Mouse (Mus musculus) c-Kit-positive CD71-negative TER-119-negative erythroid progenitor cells, embryonic 14.5 days (primary cell): Measurements from ENCODE around the gene 1600014C23Rik.

Experiments used
- DNase-seq: peaks from one replicate; pipeline ENCODE4 v3.0.0-alpha.2; 2013; ENCODE audit warnings: low read depth

The 1600014C23Rik gene

DNA sequence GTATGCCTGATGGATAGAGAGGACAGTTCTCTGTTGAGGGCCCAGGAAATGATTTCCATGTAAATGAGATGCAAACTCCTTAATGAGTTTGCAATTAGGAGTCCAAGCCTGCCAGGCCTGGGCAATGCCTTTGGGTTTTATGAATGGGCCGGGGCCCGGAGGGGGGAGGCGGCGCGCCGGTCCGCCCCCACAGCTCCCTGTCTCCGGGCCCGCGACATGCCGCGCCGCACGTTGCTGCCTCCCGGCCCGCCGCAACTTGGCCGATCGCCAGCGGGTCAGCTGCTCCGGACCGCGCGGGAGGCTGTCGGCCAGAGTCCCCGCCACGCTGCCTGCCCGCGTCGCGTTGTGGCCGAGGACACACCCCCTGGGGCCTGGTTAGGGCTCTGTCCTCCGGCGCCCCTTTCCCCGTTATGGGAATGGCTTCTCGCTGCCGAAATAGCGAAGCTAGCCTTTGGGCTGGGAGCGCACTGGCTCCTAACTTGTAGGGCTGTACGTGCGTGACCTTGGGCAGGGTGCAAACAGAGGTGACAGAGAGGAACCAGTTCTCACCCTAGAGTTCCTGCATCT lies at the start of gene 1600014C23Rik:
Gene 1600014C23Rik (minus strand): TSS at position 110 of the 567 bp plus-strand sequence.
- no peak for DNase-seq

DNA sequence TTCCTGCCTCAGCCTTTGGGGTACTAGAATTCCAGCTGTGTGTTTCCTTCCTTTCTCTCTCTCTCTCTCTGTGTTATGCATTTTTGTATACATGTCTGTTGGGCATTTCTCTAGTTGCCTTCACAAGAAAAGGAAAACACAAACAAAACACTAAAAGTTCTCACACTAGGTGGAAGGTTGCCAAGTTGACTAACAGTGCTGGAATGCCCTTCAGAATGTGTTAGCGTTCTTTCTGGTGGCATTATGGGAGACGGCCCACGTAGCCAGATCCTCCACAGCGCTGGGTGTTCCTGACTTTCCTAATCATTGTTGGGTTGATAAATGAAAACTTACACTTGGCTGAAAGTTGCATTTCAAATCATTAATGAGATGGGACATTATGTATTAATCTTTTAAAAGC lies 44.8 kb upstream of the 1600014C23Rik start:
- DNase-seq = no peak

DNA sequence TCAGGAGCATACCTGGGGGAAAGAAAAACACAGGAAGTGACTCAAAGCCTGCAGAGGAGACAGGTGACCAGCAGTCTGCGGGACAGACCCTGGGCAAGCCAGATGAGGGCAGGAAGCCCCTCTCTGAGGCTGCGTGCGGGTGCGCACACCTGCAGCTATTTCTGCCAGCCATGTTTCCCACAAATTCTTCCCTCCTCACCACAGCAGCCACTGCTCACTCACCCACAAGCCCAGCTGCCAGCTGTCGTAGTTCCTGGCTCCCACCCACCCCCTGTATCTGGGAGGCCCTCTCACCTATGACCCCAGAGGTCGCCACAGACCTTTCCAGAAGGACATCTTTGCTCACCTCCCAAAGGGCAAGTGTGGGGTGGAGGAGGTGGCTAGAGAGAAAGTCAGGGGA lies 43.8 kb upstream of the 1600014C23Rik start:
- no peak for DNase-seq

DNA sequence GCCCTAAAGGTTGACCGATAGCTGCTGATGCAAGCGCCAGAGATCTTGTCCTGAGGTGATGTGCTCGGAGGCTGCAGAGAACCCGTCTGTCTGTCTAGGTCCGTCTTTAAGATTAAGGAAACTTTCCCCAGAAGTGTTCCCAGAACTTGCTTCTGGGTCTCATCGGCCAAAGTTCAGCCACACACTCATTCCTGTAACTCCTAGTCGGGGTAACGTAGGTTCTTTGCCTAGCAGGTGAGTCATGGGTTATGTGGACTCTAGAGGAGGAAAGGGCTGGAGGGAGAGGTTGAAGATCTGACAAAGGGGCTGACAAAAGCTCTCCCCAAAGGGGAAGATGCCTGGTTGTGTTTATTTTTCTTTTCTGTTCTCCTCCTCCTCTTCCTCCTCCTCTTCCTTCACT lies 42.5 kb upstream of the 1600014C23Rik start:
- no peak for DNase-seq

DNA sequence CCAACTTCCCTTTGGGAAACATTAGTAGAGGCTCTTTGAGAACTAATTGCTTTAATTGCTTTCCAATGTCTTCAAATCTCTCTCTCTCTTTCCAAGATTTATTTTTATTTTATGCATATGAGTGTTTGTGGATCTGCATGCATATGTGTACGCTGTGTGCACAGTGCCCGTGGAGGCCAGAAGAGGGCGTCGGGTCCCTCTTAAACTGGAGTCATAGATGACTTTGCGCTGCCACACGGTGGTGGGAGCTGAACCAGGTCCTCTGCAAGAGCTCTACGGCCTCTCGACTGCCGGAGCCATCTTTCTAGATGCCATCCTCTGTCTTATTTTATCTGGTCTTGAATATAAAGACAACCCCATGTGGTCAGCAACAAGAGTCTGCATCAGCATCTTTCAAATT lies 41.8 kb upstream of the 1600014C23Rik start:
- no peak for DNase-seq

DNA sequence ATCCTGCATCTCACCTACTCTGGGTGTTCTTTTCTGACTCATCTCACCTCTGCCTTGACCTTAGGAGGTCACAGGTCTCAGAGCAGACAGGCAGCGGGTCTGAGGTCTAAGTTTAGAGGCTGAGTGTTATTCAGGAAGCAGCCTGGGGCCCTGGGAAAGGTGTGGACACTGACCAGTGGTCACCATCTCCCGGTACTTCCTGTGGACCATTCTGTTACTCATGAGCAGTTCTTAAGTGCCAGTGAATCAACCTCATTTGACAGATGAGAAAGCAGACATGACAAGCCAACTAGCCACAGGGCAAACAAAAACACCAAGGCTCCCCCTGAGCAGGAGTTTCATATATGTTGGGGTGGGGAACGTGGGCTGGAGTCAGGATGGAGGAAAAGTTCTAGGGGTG lies 38.9 kb upstream of the 1600014C23Rik start:
- DNase-seq = no peak

DNA sequence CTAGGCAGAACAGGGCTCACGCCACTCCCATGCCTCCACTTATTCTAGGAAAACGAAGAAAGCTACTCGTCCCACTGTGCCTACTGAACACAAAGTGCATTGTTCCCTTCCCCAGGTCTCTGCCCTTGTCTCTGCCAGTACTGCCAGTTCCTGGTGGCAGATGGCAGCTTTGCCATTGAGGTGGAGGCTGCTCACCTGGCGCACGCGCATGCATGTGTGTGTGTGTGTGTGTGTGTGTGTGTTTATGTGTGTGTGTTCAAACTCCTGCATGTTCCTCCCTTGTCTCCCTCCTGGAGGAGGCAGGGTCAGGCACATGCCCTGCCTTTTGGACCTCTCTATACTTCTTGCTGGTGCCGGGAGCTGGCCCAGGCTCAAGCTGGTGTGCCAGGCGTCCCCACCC lies 38.5 kb upstream of the 1600014C23Rik start:
- no peak for DNase-seq

DNA sequence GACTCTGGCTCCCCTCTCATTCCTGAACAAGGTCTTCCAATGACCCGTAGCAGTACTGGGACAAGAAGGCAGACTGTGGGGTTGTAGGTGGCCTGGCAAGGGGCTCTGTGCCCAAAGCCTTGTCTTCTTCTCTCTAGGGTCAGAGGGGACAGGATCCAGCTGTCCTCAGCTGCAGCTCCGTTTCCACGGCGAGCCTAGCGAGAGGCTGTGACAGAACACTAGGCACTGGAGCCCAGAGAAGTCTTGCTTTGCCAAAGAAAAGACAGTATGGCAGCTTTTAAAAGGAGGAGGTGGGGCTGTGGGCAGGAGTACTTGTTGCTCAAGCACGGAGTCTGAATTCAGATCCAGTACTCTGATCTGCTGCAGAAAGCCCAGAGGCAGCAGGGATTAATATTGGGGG lies 36.8 kb upstream of the 1600014C23Rik start:
- DNase-seq = no peak

DNA sequence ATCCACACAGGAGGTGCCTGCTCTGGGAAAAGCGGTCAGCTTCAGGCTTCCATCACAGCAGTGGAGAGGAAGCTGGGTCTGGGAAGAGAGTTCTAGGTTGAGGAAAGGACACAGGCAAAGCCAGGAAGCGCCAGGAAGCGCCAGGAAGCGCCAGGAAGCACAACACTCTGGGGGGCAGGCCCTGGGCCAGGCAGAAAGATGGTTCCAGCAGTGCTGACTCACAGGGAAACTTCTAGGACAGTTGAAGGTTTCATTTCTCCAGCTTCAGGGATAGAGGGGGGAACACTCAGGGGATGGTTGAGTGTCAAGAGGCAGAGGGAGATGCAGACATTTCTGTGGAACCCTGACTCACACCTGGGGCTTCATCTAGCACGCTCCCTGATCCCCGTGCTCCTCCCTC lies 36.2 kb upstream of the 1600014C23Rik start:
- DNase-seq = no peak

DNA sequence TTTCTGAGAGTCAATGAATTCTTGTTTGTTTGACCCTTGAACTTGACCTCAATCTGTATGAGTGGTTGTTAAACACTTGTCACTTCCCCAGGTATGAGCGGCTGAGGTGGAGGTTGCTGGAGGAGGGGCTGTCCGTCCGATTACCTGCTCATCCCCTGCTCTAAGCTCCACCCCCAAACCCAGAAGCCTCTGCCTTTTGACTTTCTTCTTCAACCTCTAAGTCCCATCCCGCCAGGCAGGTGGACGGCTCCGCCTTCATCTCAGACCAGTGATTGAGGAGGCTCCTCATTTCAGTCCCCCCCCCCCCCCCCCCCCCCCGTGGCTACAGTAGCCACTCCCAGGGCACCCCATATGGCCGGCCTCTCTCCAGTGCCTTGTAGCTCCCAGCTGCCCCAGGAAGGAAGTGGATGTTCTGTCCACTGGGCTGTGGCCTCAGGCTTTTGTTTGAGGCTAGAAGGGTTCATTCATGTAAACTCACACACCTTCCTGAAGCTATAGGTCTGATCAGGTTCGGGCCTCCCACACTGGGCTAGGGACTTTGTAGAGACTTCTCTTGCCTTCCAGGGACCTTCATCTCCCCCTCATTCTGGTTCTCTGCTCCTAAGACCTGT lies 34.0 kb upstream of the 1600014C23Rik start:
- no peak for DNase-seq

DNA sequence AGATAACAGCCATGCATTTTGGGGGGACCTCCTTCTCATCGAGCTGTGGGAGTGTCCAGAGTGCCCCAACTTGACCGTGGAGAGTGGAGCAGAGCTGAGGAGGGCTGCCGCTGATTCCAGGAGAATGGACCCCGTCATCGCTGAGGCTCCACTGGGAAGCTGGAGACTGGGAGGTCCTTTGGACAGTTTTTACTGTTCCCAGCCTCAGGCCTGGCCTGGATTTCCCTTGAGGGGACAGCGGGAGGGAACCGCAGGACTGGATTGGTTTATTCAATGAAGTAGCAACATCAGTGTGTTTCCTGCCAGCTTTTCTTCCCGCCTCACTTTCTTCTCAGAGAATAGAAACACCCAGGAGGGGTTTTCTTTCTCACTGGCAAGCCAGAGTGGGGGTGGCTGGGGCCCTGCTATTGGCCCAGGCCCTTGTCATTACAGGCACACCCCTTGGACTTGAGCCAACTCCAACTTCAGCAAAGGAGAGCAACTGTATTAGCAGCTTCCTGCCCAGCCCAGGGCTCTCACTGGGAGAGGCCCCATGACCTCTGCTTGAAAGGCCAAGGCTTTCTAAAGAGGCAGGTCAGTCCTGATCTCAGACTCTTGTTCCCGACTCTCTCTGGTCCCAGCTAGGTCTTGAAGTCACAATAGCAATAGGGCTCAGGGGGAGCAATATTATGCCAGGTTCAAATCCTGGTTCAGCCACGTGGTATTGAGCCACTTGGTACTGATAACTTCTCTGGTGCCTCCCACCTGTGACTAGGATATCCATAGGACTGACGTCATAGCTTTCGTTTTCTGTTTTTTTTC lies 33.3 kb upstream of the 1600014C23Rik start:
- DNase-seq = peak; percentile 40

DNA sequence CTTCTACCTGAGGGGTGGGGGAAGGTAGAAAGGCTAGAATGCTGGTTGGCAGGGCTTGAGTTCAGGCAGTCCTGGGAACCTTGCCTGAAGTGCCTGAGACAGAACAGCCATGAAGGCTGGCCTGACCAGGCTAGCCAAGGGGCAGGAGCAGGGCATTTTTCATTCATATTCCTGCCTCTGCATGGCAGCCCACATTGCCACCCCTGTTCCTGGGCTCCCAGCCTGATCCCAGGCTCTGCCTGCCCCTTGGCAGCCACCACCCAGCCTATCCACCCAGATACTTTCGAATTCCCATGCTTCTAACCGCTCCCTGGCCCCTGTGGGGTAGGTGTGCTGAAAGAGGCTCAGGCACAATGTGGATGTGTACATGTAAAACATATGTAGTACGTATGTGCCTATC lies 32.3 kb upstream of the 1600014C23Rik start:
- DNase-seq = no peak

DNA sequence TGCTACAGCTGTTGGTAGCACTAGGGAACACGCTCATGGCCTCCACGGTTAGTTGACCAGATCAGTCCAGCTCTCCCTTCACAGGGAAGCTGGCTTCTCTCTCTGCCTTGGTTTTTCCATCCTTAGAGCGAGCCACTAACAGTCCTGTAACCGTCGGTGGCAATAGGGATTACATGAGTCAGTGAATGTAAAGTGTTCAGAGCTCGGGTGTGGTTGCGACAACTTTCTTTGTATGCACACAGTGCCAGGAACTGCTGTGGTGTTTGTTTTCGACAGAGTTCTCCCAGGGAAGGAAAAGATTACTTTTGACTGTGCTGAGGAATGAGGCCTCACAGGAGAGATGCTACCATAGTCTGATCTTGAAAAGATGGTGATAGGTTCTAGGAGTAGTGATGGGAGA lies 29.5 kb upstream of the 1600014C23Rik start:
- no peak for DNase-seq

DNA sequence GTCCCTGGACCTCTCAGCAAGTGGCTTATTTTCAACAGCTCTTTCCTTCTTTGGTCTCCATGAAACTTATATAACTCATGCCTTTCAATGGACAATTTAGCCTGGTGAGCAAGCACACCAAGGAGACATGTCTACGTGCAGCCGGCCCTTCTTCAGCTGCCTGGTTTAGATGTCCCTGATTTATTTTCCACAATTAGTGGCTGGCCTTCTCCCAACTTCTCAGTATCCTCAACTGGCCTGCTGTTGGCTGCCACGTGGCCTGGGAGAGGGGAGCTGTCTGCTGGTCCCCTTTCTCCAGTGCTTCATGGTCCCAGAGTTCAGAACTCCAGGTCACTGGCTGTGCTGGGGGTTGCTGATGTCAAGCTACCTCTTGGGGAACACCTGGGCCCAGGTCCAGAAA lies 28.3 kb upstream of the 1600014C23Rik start:
- no peak for DNase-seq

DNA sequence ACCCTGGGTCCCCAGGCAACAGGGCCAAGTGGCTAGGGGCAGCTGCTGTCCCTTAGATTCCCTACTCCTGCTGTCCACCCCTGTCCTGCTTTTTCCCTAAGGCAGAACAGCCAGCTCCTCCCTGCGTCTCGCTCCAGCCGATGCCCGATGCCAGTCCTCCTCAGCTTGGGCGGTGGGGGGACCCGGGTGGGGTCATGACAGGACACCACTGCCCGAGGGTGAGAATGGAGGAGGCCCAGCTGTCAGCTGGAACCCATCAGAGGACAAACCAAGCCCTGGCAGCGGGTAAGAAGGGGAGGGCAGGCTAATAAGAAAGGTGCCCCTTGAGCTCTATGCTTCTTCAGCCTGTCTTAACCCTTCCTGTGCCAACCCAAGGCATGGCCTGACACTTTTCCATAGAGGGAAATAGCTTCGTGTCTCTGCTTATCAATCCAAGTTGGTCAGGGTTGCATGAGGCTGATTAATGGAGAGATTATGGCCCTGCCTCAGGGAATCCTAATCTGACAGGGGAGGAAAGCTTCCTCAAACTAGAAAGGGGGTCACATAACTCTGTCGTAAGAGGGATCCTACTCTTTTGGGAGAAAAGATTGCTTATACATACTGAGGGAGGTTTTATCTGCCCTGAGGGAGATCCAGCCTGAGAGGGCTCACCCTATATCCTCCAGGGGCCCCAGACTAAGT lies 27.5 kb upstream of the 1600014C23Rik start:
- no peak for DNase-seq

DNA sequence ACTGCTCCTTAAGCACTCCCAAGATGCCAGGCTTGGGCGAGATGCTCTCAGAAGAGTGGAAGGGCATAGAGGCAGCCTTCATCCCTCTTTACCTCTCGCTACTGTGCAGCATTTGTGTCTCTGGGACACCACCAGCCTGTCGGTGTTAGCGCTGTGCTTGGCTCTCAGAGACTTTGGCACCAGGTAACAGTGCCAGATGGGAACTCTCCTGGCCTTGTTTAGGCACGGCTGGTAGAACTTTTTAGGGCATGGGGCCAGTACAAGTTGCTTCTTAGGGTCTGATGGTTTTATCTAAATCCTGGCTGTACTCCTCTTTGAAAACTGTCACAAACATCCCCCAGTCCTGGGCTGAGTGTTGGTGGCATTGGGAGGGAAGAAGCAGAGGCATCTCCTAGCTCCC lies 26.1 kb upstream of the 1600014C23Rik start:
- DNase-seq = no peak

DNA sequence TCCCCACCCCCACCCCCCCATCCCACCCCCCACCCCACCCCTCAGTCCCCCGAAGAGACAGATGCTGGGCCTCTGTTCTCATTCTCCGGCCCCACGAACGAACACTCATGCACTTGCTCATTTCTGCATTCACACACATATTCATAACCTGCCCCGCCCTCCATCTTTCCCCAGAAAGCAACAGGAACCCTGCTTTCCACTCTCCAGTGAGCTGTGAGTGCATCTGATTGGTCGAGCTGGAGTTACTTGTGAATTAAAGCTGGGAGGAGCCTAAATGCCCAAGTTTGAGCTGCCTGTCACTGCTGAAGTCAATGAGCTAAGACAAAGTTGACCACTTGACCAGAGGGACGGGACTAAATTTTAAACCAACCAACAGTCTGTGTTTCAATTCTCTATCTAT lies 25.2 kb upstream of the 1600014C23Rik start:
- DNase-seq = no peak

DNA sequence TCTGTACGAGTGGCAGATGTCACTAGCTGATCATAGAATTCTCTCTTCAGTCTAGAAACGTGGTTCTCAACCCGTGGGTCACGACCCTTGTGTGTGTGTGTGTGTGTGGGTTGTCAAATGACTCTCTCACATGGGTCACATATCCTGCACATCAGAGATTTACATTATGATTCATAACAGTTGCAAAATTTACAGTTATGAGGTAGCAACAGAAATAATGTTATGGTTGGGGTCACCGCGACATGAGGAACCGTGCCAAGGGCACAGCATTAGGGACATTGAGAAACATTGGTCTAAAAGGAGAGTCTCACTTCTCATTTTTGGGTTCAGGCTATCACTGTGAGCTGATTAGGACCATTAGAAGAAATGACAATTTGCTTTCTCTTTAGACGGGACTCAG lies 24.3 kb upstream of the 1600014C23Rik start:
- no peak for DNase-seq

DNA sequence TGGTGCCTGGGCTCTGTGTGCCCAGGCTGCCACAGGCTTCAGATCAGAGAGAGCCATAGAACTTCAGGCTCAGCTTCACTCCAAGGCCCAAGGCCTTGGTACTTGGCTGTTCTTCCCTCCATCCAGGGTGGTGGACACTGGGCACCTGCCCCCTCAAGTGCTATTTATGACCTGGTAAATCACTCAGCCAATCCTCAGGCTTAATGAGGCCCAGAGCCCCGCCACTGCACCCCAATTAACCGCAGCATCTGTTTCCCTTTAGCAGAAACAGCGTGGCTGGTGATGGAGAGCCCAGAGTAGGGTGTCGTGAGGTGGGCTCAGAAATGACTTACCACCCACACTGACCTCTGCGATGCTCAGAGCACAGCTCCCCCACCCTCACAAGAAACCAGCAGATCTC lies 23.2 kb upstream of the 1600014C23Rik start:
- no peak for DNase-seq

DNA sequence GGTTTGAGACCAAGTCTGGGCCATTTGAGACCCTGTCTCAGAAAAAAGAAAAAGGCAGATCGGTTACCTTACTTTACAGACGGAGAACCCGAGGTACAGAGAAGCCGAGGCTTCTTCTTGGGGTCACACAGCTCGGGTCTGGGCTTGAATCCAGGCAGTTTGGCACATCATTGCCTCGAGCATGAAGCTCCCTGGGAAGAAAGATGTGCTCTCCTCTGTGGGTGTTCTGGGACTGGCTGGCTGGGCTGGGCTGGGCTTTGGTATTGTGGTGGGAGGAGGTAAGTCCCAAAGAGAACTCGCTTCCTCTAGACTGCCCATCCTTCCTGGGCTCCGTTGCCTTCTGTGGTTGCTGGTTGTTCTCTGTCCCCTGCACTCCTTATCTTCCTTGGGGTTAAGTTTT lies 22.7 kb upstream of the 1600014C23Rik start:
- no peak for DNase-seq

DNA sequence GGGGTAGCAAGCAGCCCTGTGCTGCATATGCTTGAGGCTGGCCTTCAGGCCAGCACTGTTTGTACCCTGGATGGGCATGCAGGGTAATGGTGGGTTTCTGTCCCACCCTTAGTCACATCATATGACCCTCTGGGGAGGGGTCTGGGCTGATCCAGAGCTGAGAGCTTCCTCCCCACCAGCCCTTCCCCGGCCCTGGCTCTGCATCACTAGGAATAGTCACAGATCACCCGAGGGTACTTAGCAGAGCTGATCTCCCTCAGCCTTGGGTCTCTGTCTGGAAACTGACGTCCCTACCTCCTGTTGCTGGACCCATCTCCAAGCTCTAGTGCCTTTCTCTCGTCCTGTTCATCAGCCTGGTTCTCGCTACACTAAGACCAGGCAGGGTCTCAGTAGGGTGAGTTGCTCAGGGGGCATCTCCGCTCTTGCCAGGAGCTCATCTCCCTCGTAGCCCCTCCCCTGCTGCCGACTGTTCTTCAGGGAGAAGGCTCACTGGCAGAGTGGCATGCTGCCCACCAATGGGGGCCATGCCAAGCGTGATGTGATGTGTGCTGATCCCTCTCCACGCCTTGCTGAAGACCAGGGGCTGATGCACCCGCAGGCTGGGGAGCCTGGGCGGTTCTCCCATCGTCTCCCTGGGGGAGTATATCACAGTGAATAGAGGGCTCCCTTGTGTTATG lies 20.7 kb upstream of the 1600014C23Rik start:
- DNase-seq = no peak

DNA sequence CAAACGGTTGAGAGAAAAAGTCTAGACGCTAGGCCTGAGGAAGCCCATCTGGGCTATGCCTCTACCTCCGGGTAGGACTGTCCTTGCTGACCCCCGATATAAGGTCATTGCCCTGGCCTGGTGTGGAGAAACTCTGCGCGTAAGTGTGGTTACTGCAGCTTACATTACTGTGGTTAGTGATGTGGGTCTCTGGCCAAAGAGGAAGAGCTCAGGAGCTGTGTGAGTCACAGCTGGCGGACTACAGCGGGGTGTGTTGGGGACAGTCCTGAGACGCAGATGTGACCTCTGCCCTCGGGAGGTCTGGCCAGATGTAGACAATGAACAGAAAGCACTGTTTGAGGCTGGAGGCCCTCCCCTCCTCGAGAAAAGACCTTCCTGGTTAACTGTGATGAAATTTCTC lies 19.0 kb upstream of the 1600014C23Rik start:
- DNase-seq = no peak
